ENCODE assay signal across 13 mouse cellular contexts in the genomic region with DNA sequence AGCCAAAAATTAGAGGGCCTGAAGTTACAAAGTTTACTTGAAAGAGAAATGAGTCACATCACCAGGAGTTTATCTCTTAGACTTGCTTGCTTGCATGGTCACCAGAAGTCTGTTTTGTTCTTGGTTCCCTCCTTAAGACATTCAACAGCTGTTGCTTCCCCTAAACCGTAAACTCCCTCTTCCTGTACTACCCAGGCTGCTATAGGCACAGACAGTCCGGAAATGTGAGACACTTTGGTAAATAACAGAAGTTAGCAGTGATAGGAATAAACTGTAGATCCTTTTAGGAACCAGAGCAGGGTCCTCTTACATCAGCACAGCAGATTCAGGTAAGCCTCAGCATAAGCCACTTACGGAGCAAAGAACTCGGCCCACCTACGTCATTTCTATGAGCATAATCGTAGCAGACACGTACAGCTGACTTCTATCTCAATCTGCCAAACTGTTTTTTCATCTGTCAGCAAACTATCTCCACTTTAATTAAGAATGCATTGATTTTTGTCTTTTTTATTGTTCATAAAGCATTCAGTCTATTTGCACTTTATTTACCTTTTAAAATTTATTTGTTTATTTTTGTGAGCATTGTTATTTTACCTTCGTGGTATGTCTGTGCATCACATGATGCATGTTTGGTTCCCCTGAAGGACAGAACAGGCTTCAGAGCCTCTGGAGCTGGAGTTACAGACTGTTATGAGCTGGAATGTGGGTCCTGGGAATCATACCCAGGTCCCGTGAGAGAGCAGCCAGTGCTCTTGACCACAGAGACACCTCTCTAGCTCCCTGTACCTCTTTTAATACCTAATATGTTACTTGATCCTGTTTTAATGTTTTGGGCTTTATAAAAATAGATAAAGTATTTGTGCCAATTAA. TPM values are rescaled to one million over a fixed set of nuclear protein-coding genes. Genes with fewer than 3 reads are reported as not detected.
DNase-seq lines count a peak whose midpoint lies in the region; ATAC-seq and TF ChIP-seq lines count a peak whose summit lies in the region.
"Had no signal": no experiment of that assay in that cellular context is flagged by ENCODE, and none has a peak within 500 bp of the region (broad histone marks: within the 10 kb centered on the region; RNA-seq: fewer than 3 reads in every experiment).

No protein-coding gene starts in this region.

- no peaks in the 10 kb centered on the region for H3K4me1 ChIP-seq in kidney, adult 2 months (ENCODE audit: control insufficient read depth, insufficient read depth, low read length)
- H3K4me1 ChIP-seq in liver, embryonic 13.5 days (replicated peaks): no peaks in the 10 kb centered on the region
- no peaks in the 10 kb centered on the region for H3K4me1 ChIP-seq in small intestine, adult 2 months (ENCODE audit: control insufficient read depth, insufficient read depth, insufficient read length, low read length)
- H3K4me1 ChIP-seq in forebrain, embryonic 12.5 days: no peaks in the 10 kb centered on the region
- no peaks in the 10 kb centered on the region for H3K4me1 ChIP-seq in midbrain, embryonic 16.5 days (ENCODE audit: control insufficient read depth, insufficient read depth, low read length)
- H3K4me1 ChIP-seq: neural tube, embryonic 15.5 days had no signal

- no peak overlapping the region for H3K4me3 ChIP-seq in kidney, adult 2 months (ENCODE audit: insufficient read depth, low read depth, low read length)
- no peak overlapping the region for H3K4me3 ChIP-seq in liver, embryonic 13.5 days (replicated peaks)
- no peak overlapping the region for H3K4me3 ChIP-seq in small intestine, adult 2 months (ENCODE audit: low read depth, low read length)
- no peak overlapping the region for H3K4me3 ChIP-seq in forebrain, embryonic 12.5 days (replicated peaks)
- H3K4me3 ChIP-seq in midbrain, embryonic 16.5 days (ENCODE audit: low read depth, low read length): no peak overlapping the region
- H3K4me3 ChIP-seq: neural tube, embryonic 15.5 days had no signal

- H3K36me3 ChIP-seq in kidney, adult 2 months (ENCODE audit: control insufficient read depth, insufficient read depth, low read length): no peaks in the 10 kb centered on the region
- no peaks in the 10 kb centered on the region for H3K36me3 ChIP-seq in liver, embryonic 13.5 days
- no peaks in the 10 kb centered on the region for H3K36me3 ChIP-seq in small intestine, adult 2 months (ENCODE audit: control insufficient read depth, insufficient read depth, low read length)
- H3K36me3 ChIP-seq in forebrain, embryonic 12.5 days (replicated peaks): no peaks in the 10 kb centered on the region
- no peaks in the 10 kb centered on the region for H3K36me3 ChIP-seq in midbrain, embryonic 16.5 days (ENCODE audit: control insufficient read depth, insufficient read depth, low read length)
- H3K36me3 ChIP-seq: neural tube, embryonic 15.5 days had no signal

- WGBS in kidney, adult 2 months: 45% methylated on average over 9 of the region's 9 CpGs
- WGBS in liver, embryonic 13.5 days (ENCODE audit: insufficient replicate concordance): 23% methylated on average over 9 of the region's 9 CpGs
- 72% methylated on average over 9 of the region's 9 CpGs for WGBS in small intestine, adult 2 months
- WGBS in forebrain, embryonic 12.5 days: 88% methylated on average over 9 of the region's 9 CpGs
- 85% methylated on average over 9 of the region's 9 CpGs for WGBS in midbrain, embryonic 16.5 days

- H3K27ac ChIP-seq in kidney, adult 2 months (ENCODE audit: insufficient read depth, low read depth, low read length): no peak overlapping the region
- H3K27ac ChIP-seq in liver, embryonic 13.5 days: no peak overlapping the region
- H3K27ac ChIP-seq in small intestine, adult 2 months (ENCODE audit: insufficient read depth, low read depth, low read length): peak overlapping the region; percentile 55; the same call in 1 of the 2 replicates
- no peak overlapping the region for H3K27ac ChIP-seq in forebrain, embryonic 12.5 days
- no peak overlapping the region for H3K27ac ChIP-seq in midbrain, embryonic 16.5 days (ENCODE audit: low read length)
- H3K27ac ChIP-seq: neural tube, embryonic 15.5 days had no signal

- DNase-seq in kidney, postnatal 4 days: peak; percentile 6 to 25
- no peak for DNase-seq in kidney, adult 2 months
- DNase-seq in heart, adult 8-10 months (ENCODE audit: low spot score): peak; percentile 64
- DNase-seq in liver, embryonic 13.5 days: no peak
- no peak for DNase-seq in Muller cell, postnatal 12 days (ENCODE audit: inconsistent ontology term)
- DNase-seq: adrenal gland, postnatal 14 days; kidney, postnatal 36 days; thymus, adult 2 months had no signal

- H3K9ac ChIP-seq in liver, embryonic 13.5 days: no peak overlapping the region
- no peak overlapping the region for H3K9ac ChIP-seq in forebrain, embryonic 12.5 days
- H3K9ac ChIP-seq in midbrain, embryonic 16.5 days (ENCODE audit: low read depth, low read length): no peak overlapping the region
- H3K9ac ChIP-seq: neural tube, embryonic 15.5 days had no signal

- no peak for TF ChIP-seq CTCF in kidney, adult 2 months (conservative IDR thresholded peaks at IDR 0.05; ENCODE audit: insufficient read depth, insufficient read length, low read depth, low read length)
- no peak for TF ChIP-seq CTCF in small intestine, adult 2 months (IDR thresholded peaks at IDR 0.05; ENCODE audit: extremely low read depth, insufficient read length, insufficient replicate concordance, low read depth, low read length)

- ATAC-seq in liver, embryonic 13.5 days (ENCODE audit: low read depth): peak; percentile 58; the same call in 1 of the 2 replicates
- no peak for ATAC-seq in forebrain, embryonic 12.5 days (ENCODE audit: low FRiP score)
- ATAC-seq in midbrain, embryonic 16.5 days: no peak
- ATAC-seq: forebrain, embryonic 16.5 days had no signal

- H3K9me3 ChIP-seq in liver, embryonic 13.5 days (replicated peaks): no peaks in the 10 kb centered on the region
- no peaks in the 10 kb centered on the region for H3K9me3 ChIP-seq in forebrain, embryonic 12.5 days
- no peaks in the 10 kb centered on the region for H3K9me3 ChIP-seq in midbrain, embryonic 16.5 days (replicated peaks; ENCODE audit: control insufficient read depth, low read length, poor library complexity, severe bottlenecking)
- H3K9me3 ChIP-seq: neural tube, embryonic 15.5 days had no signal

- no peaks in the 10 kb centered on the region for H3K27me3 ChIP-seq in kidney, adult 2 months (replicated peaks; ENCODE audit: control insufficient read depth, insufficient read depth, low read length)
- H3K27me3 ChIP-seq in liver, embryonic 13.5 days: no peaks in the 10 kb centered on the region
- no peaks in the 10 kb centered on the region for H3K27me3 ChIP-seq in small intestine, adult 2 months (ENCODE audit: control insufficient read depth, insufficient read depth, low read length)
- no peaks in the 10 kb centered on the region for H3K27me3 ChIP-seq in forebrain, embryonic 12.5 days
- no peaks in the 10 kb centered on the region for H3K27me3 ChIP-seq in midbrain, embryonic 16.5 days (ENCODE audit: control insufficient read depth, insufficient read depth, low read depth, low read length)
- H3K27me3 ChIP-seq: neural tube, embryonic 15.5 days had no signal

- H3K4me2 ChIP-seq in liver, embryonic 13.5 days: no peak overlapping the region
- no peak overlapping the region for H3K4me2 ChIP-seq in forebrain, embryonic 12.5 days
- no peak overlapping the region for H3K4me2 ChIP-seq in midbrain, embryonic 16.5 days (ENCODE audit: low read length)
- H3K4me2 ChIP-seq: neural tube, embryonic 15.5 days had no signal

- no peak for TF ChIP-seq POLR2A in kidney, adult 2 months (IDR thresholded peaks at IDR 0.05; ENCODE audit: low read depth, low read length)
- no peak for TF ChIP-seq POLR2A in small intestine, adult 2 months (IDR thresholded peaks at IDR 0.05; ENCODE audit: low read depth, low read length)

RNA-seq across cellular contexts. Expression of a gene that starts 58.9 kb away (rescaled TPM):
- 7.9 and 9.7 TPM in 2 replicates for polyA plus RNA-seq in kidney, adult 2 months (2012; rRNA removed)
- 10 to 100 TPM; 12.3 to 15.2 (median 14.0) TPM for total RNA-seq in heart, adult 8-10 months (2022)
- 8.9 and 11.4 TPM in 2 replicates for polyA plus RNA-seq in liver, embryonic 13.5 days (2015; fragmentation: Nextera tagmentation; extraction: Ambion mirVana)
- polyA plus RNA-seq in small intestine, adult 2 months (2012; rRNA removed): 1.9 and 5.1 TPM in 2 replicates
- polyA plus RNA-seq in forebrain, embryonic 12.5 days (2016; fragmentation: Nextera tagmentation; extraction: Ambion mirVana): 67.9 and 76.1 TPM in 2 replicates
- polyA plus RNA-seq in midbrain, embryonic 16.5 days (2015; fragmentation: Nextera tagmentation; extraction: Ambion mirVana): 81.5 and 114 TPM in 2 replicates

Comparison
In these comparisons a context has a peak if more than half of its experiments do, and no peak if none do; other contexts are left out.
1. DNase-seq: peak in kidney, postnatal 4 days (2 of 2) and heart, adult 8-10 months (single experiment); none in kidney, adult 2 months (single experiment), liver, embryonic 13.5 days (single experiment) and Muller cell, postnatal 12 days (single experiment).